Mouse (Mus musculus) gastrocnemius, adult 2 months (tissue): ENCODE measurements around the gene Prkar2a. TPM values are rescaled to one million over a fixed set of nuclear protein-coding genes. Genes with fewer than 3 reads are reported as not detected.
"Not testable (repeated sequence)": the region's sequence is repeated elsewhere in the genome, so short reads cannot be mapped to it uniquely, and the experiment has no call there.

Experiments
- DNase-seq: peaks from one replicate; pipeline ENCODE4 v3.0.0; 2022
- H3K27ac ChIP-seq: fragments of 200-600 bp; 2 replicates; pipeline ENCODE4 v1.8.1; 2022; ENCODE audit warnings: mild to moderate bottlenecking
- H3K4me3 ChIP-seq: fragments of 200-600 bp; 2 replicates; pipeline ENCODE4 v1.8.1; 2022; ENCODE audit warnings: mild to moderate bottlenecking, moderate library complexity
- CTCF ChIP-seq: fragments of 200-600 bp; IDR thresholded peaks from 2 replicates; pipeline ENCODE4 v1.8.1; 2022; ENCODE audit warnings: antibody characterized with exemption, mild to moderate bottlenecking, moderate library complexity
- intact Hi-C: fragments of 180-260 bp; cut with DNase I; formaldehyde crosslinking; loops from one replicate; pipeline ENCODE4 v1.15.1; 2025
- long read RNA-seq, 2 experiments: library from polyadenylated mRNA; stranded (forward); transcript quantifications; one replicate each; pipeline ENCODE4 v2.0.0; 2021
- total RNA-seq, 2 experiments: library from RNA; stranded (reverse); gene quantifications; 2 replicates each; pipeline ENCODE4 v1.2.3; 2021

Gene Prkar2a
- 100 to 1,000 TPM; 164 to 181 TPM for total RNA-seq
- long read RNA-seq, experiment 1, full-length matches to known transcripts = 266 of 307 reads
- long read RNA-seq, experiment 1, partial matches to known transcripts = 10 of 307 reads
- long read RNA-seq, experiment 1, other reads (novel, unspliced or antisense) = 31 of 307 reads
- long read RNA-seq, experiment 2, full-length matches to known transcripts = 257 of 300 reads
- long read RNA-seq, experiment 2, partial matches to known transcripts = 8 of 300 reads
- long read RNA-seq, experiment 2, other reads (novel, unspliced or antisense) = 35 of 300 reads

DNA sequence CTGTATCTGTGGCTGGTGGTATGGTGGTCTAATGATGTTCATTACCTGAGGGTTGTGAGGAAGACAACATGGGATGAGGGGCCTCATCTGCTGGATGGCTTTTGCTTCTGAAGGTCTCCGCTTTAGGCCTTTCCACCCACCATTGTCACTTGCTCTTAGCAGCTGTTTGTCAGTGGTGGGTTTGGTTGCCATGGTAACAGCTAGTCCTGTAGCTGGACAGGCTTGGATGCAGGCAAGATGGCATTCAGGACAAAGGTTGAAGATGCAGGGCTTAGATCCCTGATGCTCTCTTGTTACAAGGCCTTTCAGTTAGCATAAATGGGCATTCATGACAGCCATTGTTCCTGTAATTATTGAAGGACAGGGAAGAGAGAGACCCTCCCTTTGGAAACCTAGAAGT is at the start of gene Prkar2a:
TSS of gene Prkar2a (plus strand) at position 209 of the 400 bp plus-strand sequence.
- no peak for TF ChIP-seq CTCF
- H3K27ac ChIP-seq = peak within 1 kb of the TSS; percentile 85
- intact Hi-C loops = no loop called here
- no peak within 1 kb of the TSS for H3K4me3 ChIP-seq
- no peak for DNase-seq

DNA sequence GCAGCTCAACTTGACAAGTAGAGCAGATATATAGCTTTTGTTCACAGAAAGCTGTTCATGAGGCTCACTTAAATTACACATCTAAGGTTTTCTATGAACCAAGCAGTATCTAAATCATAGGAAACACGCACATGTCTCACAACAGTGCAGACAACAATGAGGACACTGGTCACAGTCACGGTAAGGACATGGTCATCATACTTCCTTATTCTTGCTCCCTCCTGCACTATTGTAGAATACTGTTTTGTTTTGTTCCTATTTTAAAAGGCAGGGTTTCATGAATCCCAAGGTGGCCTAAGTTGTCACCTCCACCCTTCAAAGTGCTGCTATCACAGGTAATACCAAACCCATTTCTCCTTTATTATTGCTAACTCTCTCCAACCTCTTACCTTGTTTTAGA is 49.3 kb upstream of the Prkar2a start:
- no peak for TF ChIP-seq CTCF
- no peak overlapping the region for H3K4me3 ChIP-seq
- intact Hi-C loops = no loop called here

GRCm38 (mm10) chr9:108648166-108648565 is 40.9 kb upstream of the Prkar2a start:
- no peak for DNase-seq
- H3K4me3 ChIP-seq = peak overlapping the region; percentile 98
- intact Hi-C loops = loop anchor here (2.0 kb wide), 1 partner anchor 81 kb away; the partner anchor contains the start of gene Ndufaf3
- no peak for TF ChIP-seq CTCF
- peak overlapping the region; percentile 90 for H3K27ac ChIP-seq

More for the DNA sequence above, 49.3 kb upstream of the Prkar2a start:
- DNase-seq = no peak
- H3K27ac ChIP-seq = no peak overlapping the region

DNA sequence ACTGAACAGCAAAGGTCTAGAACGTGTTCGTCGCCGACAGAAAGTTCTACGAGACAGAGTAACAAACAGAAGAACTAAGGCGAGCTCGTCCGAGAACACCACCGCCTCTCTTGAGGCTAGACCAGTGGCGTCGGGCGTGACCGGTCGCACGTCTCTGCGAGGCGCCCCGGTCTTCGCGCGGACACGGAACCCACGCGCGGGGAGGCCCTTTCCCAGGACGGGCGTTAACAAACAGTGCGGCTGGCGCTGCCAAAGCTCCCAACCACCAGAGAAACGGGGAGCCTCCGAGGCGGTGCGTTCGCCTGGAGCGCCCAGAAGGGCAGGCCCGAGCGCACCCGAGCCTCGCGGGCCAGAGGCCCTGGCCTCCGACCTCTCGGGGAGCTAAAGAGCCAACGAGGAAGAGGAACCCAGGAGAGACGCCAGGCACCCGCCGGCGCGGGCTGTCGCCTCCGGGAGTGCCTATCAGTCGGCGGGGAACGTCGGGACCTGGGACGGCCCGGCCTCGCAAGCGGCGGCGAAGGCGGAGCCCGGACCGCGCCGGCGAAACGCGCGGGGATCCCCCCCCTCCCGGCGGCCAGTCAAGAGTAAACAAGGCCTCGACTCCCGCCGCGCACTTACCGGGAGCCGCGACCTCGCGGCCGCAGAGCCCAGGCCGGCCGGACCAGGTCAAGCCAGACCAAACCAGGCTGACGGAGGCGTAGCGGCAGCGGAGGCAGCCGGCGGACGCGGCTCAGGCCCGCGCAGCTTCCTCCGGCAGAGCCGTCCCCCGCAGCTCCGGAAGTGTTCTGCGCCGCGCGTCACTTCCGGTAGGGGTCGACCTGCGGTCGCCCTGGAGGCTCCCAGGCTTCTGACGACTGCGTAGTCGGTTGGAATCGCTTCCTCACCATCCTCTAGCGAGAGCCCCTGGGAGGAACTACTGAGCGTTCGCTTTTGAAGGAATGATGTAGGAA is 40.2 kb upstream of the Prkar2a start, which contains the start of gene Arih2:
TSS of gene Arih2 (minus strand) at position 776 of the 950 bp plus-strand sequence.
- no peak for TF ChIP-seq CTCF
- intact Hi-C loops = loop anchor here (2.0 kb wide), 1 partner anchor 82 kb away; the partner anchor contains the start of gene Ndufaf3
- Histone ChIP-seq H3K27ac (peak within 1 kb of the TSS; percentile 90), H3K4me3 (peak within 1 kb of the TSS; percentile 98)
- DNase-seq = peak; percentile 96

DNA sequence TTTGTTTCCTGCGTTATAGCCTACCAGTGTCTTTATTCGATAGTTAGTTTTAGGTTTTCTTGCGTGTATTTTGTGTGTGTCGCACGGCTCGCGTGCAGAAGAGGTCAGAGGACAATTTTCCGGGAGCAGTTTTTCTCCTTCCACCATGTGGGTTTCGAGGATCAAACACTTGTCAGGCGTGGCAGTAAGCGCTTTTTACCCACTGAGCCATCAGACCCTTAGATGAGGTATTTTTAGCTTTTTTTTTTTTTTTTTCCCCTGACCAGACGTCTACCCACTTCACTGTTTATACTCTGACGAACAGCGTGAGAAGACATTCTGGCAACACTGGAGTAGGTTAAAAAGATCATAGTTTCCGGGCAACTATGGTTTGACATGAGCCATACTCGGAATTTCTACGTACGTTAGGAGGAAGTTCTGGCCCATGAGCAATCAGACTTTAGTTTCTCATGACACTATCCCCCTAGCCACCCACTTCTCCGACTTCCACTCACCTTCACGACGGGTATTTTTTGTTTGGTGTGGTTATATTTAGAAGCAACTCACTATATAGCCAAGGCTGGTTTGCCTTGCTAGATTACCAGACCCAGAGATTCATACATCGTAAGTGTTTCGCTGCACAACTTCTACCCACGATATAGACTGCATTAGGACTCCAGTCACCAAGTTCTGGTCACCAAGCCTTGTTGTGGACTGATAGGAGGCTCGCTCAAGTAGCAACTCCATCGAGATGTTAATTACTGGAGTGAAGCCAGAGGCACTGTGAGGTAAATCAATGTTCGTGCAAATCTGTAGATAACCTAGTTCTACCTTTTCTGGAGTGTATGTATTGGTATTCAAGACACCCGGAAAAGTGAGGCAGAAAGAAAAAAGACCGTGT is 39.3 kb upstream of the Prkar2a start:
- peak overlapping the region; percentile 90 for H3K27ac ChIP-seq
- no peak for DNase-seq
- TF ChIP-seq CTCF = no peak
- peak overlapping the region; percentile 98 for H3K4me3 ChIP-seq
- intact Hi-C loops = loop anchor here (2.0 to 5.0 kb wide), 2 partner anchors 42 to 83 kb away; partner anchors contain the start of gene Ndufaf3

DNA sequence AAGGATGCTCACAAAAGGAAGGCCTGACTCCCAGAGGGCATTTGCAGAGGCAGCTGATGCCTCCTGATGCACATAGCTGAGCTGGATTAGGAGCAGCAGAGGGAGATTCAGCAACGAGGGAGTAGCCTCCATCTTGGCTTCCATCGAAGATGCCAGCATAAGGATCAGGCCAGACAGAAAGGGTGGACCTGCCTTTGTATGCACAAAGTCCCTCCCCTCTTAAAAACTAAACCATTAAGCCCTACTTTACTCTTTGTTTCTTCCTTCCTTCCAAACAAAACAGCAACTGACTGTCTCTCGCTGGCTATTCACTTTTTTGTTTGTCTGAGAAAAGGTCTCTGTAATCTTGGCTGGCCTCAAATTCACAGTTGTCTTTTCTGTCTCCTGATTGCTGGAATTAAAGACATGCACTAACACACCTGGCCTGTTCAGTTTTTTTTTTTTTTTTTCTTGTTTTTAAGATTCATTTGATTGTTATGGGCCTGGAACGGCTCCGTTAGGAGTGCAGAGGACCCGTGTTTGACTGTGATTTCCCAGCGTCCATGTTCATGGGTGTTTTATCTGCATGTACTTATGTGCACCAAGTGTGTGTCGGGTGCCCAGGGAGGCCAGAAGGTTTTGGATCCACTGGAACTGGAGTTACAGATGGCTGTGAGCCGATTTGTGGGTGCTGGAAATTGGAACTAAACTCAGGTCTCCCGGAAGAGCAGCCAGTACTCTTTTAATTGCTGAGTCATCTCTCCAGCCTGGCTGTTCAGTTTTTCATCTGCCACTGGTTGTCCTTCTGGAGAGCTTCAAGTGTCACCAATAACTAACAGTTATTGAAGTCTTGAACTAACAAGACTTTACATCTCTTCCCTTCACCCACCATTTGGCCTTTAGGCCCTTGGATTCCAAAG is 34.3 kb upstream of the Prkar2a start:
- TF ChIP-seq CTCF = no peak
- peak overlapping the region; percentile 24; the same call in 1 of the 2 replicates for H3K27ac ChIP-seq
- intact Hi-C loops = loop anchor here (5.0 kb wide), 1 partner anchor 37 kb away; no protein-coding TSS in a partner anchor
- DNase-seq = no peak
- no peak overlapping the region for H3K4me3 ChIP-seq

DNA sequence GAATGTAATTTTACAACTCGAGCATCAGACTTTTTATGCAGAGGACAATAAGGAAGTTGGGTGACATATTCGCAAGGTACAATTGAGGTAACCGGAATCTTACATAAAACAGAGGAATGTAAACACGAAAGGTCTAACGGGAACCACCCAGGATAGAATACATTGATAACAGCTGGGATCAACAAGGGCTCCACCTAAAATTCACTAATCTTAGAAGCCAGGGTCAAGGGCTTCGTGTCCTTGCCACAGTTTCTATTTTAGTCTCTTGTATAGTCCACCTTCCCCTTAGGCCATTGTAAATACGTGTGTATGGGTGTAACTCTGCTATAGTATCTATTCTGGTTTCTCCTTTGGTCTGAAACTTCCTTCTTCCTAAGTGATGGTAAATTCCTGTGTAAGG is 33.2 kb upstream of the Prkar2a start:
- intact Hi-C loops, H3K27ac ChIP-seq, DNase-seq, H3K4me3 ChIP-seq: not testable (repeated sequence)

GRCm38 (mm10) chr9:108661677-108662612 is 27.2 kb upstream of the Prkar2a start, which contains the start of gene Slc25a20:
Gene Slc25a20 (plus strand): TSS chr9:108662088.
- Histone ChIP-seq H3K4me3 (peak within 1 kb of the TSS; percentile 87), H3K27ac (peak within 1 kb of the TSS; percentile 87)
- no peak for TF ChIP-seq CTCF
- DNase-seq = peak; percentile 91
- intact Hi-C loops = no loop called here

DNA sequence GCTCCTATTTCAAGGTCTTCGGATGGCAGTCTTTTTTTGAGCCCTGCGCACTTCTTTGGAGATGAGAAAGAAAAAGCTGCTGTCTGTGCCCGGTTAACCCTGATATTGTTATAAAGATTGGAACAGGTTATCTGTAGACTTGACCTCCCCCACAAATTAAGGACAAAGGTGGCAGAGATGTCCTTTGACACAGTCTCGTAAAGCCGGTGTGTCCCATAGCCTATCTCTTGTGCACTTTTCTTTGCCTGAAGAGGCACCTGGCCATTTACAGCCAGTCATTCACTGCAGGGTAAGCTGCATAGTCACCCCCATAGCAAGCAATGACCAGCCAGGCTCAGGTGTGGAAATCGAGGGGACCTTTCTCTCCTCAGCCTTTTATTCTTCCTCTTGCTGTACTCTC is 26.5 kb upstream of the Prkar2a start:
- no peak for DNase-seq
- intact Hi-C loops = no loop called here
- TF ChIP-seq CTCF = no peak
- Histone ChIP-seq H3K27ac (peak overlapping the region; percentile 87), H3K4me3 (peak overlapping the region; percentile 87)

- Histone ChIP-seq H3K27ac (no peak overlapping the region), H3K4me3 (no peak overlapping the region)
- peak; percentile 31; the same call in 1 of the 2 replicates for TF ChIP-seq CTCF
- intact Hi-C loops = no loop called here
- DNase-seq = no peak
Observed at GRCm38 (mm10) chr9:108669875-108670274, 19.2 kb upstream of the Prkar2a start.
